Mouse (Mus musculus) heart, embryonic 16.5 days (tissue): Measurements from ENCODE around the gene Igsf6. TPM values are rescaled to one million over a fixed set of nuclear protein-coding genes. Genes with fewer than 3 reads are reported as not detected.

Experiments
- ATAC-seq: fragments of 200-750 bp; cut with Nextera tagmentation; replicated peaks from 2 replicates; pipeline ENCODE4 v1.8.0; 2017; ENCODE audit warnings: moderate number of reproducible peaks; ENCODE audit not compliant: insufficient read depth, low FRiP score; ENCODE audit errors: extremely low read depth
- H3K27ac ChIP-seq: fragments of 300-500 bp; sonication (generic); 2 replicates; pipeline ENCODE4 v1.5.1; 2014; ENCODE audit warnings: mild to moderate bottlenecking, low read length, control low read depth, moderate library complexity
- H3K27me3 ChIP-seq: fragments of 300-500 bp; sonication (generic); 2 replicates; pipeline ENCODE4 v1.6.1; 2014; ENCODE audit warnings: low read length, mixed read lengths; ENCODE audit not compliant: control insufficient read depth, insufficient read depth
- H3K36me3 ChIP-seq: fragments of 300-500 bp; sonication (generic); 2 replicates; pipeline ENCODE4 v1.6.1; 2014; ENCODE audit not compliant: control insufficient read depth, insufficient read depth
- H3K4me1 ChIP-seq: fragments of 300-500 bp; sonication (generic); 2 replicates; pipeline ENCODE4 v1.6.1; 2014; ENCODE audit warnings: low read length, mixed read lengths; ENCODE audit not compliant: control insufficient read depth, insufficient read depth
- H3K4me2 ChIP-seq: fragments of 300-500 bp; sonication (generic); 2 replicates; pipeline ENCODE4 v1.6.1; 2014; ENCODE audit warnings: low read depth, mild to moderate bottlenecking, control low read depth, low read length
- H3K4me3 ChIP-seq: fragments of 300-500 bp; sonication (generic); 2 replicates; pipeline ENCODE4 v1.5.1; 2014; ENCODE audit warnings: mild to moderate bottlenecking, control low read depth, low read length
- H3K9ac ChIP-seq: fragments of 300-500 bp; sonication (generic); 2 replicates; pipeline ENCODE4 v1.6.1; 2014; ENCODE audit warnings: low read length, control low read depth
- H3K9me3 ChIP-seq: fragments of 300-500 bp; sonication (generic); replicated peaks from 2 replicates; pipeline ENCODE4 v1.6.1; 2016; ENCODE audit warnings: low read length; ENCODE audit not compliant: control insufficient read depth
- WGBS: fragments of 180-500 bp; shearing (Covaris S2); extraction: QIAGEN DNeasy Blood & Tissue Kit; methylation state at CpG from one replicate; pipeline ENCODE4 v1.1.7; 2014; 5-methylcytosine and 5-hydroxymethylcytosine counted together
- polyA plus RNA-seq: library from polyadenylated mRNA; unstranded; fragments of >200 nt; fragmentation: Nextera tagmentation; extraction: Ambion mirVana; gene quantifications from 2 replicates; pipeline ENCODE4 v1.2.1, GENCODE M21; 2015

The Igsf6 gene
- polyA plus RNA-seq, 1 experiment from 2014 or later: 2.3 TPM

- Histone ChIP-seq H3K4me1 (peaks cover 20% of the 10 kb centered on the region), H3K4me3 (no peak overlapping the region), H3K36me3 (peaks cover 2% of the 10 kb centered on the region; the same call in 1 of the 2 replicates), H3K27ac (peak overlapping the region; percentile 65), H3K27me3 (no peaks in the 10 kb centered on the region), H3K4me2 (no peak overlapping the region), H3K9me3 (peaks cover 2% of the 10 kb centered on the region), H3K9ac (no peak overlapping the region)
- 8% methylated on average over 4 of the region's 4 CpGs for WGBS
- ATAC-seq: peak; percentile 78
These were observed 11.1 kb upstream of the Igsf6 start for GRCm38 (mm10) chr7:121085500-121085899.

GRCm38 (mm10) chr7:121084840-121085453 is 10.6 kb upstream of the Igsf6 start:
- Histone ChIP-seq H3K36me3 (peaks cover 2% of the 10 kb centered on the region; the same call in 1 of the 2 replicates), H3K4me3 (no peak overlapping the region), H3K27ac (peak overlapping the region; percentile 65), H3K4me2 (no peak overlapping the region), H3K27me3 (no peaks in the 10 kb centered on the region), H3K9ac (no peak overlapping the region), H3K9me3 (peaks cover 2% of the 10 kb centered on the region), H3K4me1 (peaks cover 20% of the 10 kb centered on the region)
- ATAC-seq: peak; percentile 28; the same call in 1 of the 2 replicates
- 60% methylated on average over 8 of the region's 8 CpGs for WGBS

GRCm38 (mm10) chr7:121082949-121083513 is 8.7 kb upstream of the Igsf6 start:
- Histone ChIP-seq H3K4me3 (no peak overlapping the region), H3K27ac (no peak overlapping the region), H3K4me2 (no peak overlapping the region), H3K36me3 (peaks cover 2% of the 10 kb centered on the region; the same call in 1 of the 2 replicates), H3K27me3 (no peaks in the 10 kb centered on the region), H3K4me1 (peaks cover 19% of the 10 kb centered on the region), H3K9me3 (peaks cover 2% of the 10 kb centered on the region), H3K9ac (no peak overlapping the region)
- WGBS: 67% methylated on average over 9 of the region's 9 CpGs
- ATAC-seq: no peak

GRCm38 (mm10) chr7:121081816-121082215 is 7.4 kb upstream of the Igsf6 start:
- Histone ChIP-seq H3K9ac (no peak overlapping the region), H3K27me3 (0 out of 2 replicates have a peak, but pooled peaks cover 3% of the 10 kb centered on the region), H3K4me2 (no peak overlapping the region), H3K4me1 (peaks cover 12% of the 10 kb centered on the region), H3K27ac (no peak overlapping the region), H3K9me3 (peaks cover 2% of the 10 kb centered on the region), H3K4me3 (no peak overlapping the region), H3K36me3 (peaks cover 9% of the 10 kb centered on the region; the same call in 1 of the 2 replicates)
- 70% methylated on average over 2 of the region's 2 CpGs for WGBS
- ATAC-seq: no peak

GRCm38 (mm10) chr7:121081350-121081749 is 7.0 kb upstream of the Igsf6 start, which contains the start of gene Otoa:
TSS of gene Otoa (plus strand) at chr7:121081650.
- peaks cover 12% of the 10 kb centered on the region for H3K4me1 ChIP-seq
- H3K4me2 ChIP-seq: no peak within 1 kb of the TSS
- H3K9ac ChIP-seq: no peak within 1 kb of the TSS
- H3K27ac ChIP-seq: no peak within 1 kb of the TSS
- H3K4me3 ChIP-seq: no peak within 1 kb of the TSS
- H3K9me3 ChIP-seq: peaks cover 2% of the 10 kb centered on the region
- H3K36me3 ChIP-seq: peaks cover 10% of the 10 kb centered on the region; the same call in 1 of the 2 replicates
- WGBS: 85% methylated on average over 4 of the region's 4 CpGs
- no peak for ATAC-seq
- 0 out of 2 replicates have a peak, but pooled peaks cover 3% of the 10 kb centered on the region for H3K27me3 ChIP-seq

- Histone ChIP-seq H3K27ac (no peak overlapping the region), H3K36me3 (peaks cover 10% of the 10 kb centered on the region; the same call in 1 of the 2 replicates), H3K4me1 (peaks cover 20% of the 10 kb centered on the region), H3K9me3 (peaks cover 2% of the 10 kb centered on the region), H3K27me3 (0 out of 2 replicates have a peak, but pooled peaks cover 3% of the 10 kb centered on the region), H3K9ac (no peak overlapping the region), H3K4me3 (no peak overlapping the region), H3K4me2 (no peak overlapping the region)
- 27% methylated on average over 5 of the region's 5 CpGs for WGBS
- peak; percentile 57; the same call in 1 of the 2 replicates for ATAC-seq
These were observed 3.5 kb upstream of the Igsf6 start for GRCm38 (mm10) chr7:121077829-121078228.

- H3K4me1 ChIP-seq: peaks cover 20% of the 10 kb centered on the region
- H3K4me2 ChIP-seq: no peak overlapping the region
- H3K4me3 ChIP-seq: no peak overlapping the region
- 0 out of 2 replicates have a peak, but pooled peaks cover 3% of the 10 kb centered on the region for H3K27me3 ChIP-seq
- no peak for ATAC-seq
- H3K9me3 ChIP-seq: peaks cover 2% of the 10 kb centered on the region
- WGBS: 87% methylated on average over 6 of the region's 6 CpGs
- no peak overlapping the region for H3K9ac ChIP-seq
- no peak overlapping the region for H3K27ac ChIP-seq
- H3K36me3 ChIP-seq: peaks cover 10% of the 10 kb centered on the region; the same call in 1 of the 2 replicates
These were observed 2.9 kb upstream of the Igsf6 start for GRCm38 (mm10) chr7:121077311-121077710.

GRCm38 (mm10) chr7:121075416-121075815 is 1.0 kb upstream of the Igsf6 start:
- H3K9ac ChIP-seq: no peak overlapping the region
- 0 out of 2 replicates have a peak, but pooled peaks cover 3% of the 10 kb centered on the region for H3K27me3 ChIP-seq
- peaks cover 17% of the 10 kb centered on the region for H3K36me3 ChIP-seq
- peaks cover under 1% of the 10 kb centered on the region; the same call in 1 of the 2 replicates for H3K9me3 ChIP-seq
- 57% methylated on average over 5 of the region's 5 CpGs for WGBS
- H3K4me1 ChIP-seq: peaks cover 20% of the 10 kb centered on the region
- peak; percentile 16; the same call in 1 of the 2 replicates for ATAC-seq
- no peak overlapping the region for H3K4me3 ChIP-seq
- peak overlapping the region; percentile 43 for H3K27ac ChIP-seq
- H3K4me2 ChIP-seq: no peak overlapping the region
